Mouse (Mus musculus) C2C12 (cell line): ENCODE data around the gene 4930412O13Rik.

Experiments used
- CTCF ChIP-seq: IDR thresholded peaks from one replicate; pipeline ENCODE4 v1.5.1; 2011; ENCODE audit not compliant: control insufficient read depth, insufficient read depth, insufficient read length
- FOSL1 ChIP-seq: IDR thresholded peaks from one replicate; pipeline ENCODE4 v1.8.0; 2011; ENCODE audit warnings: mild to moderate bottlenecking, low read length; ENCODE audit not compliant: poor library complexity, insufficient read depth, severe bottlenecking
- MAX ChIP-seq: IDR thresholded peaks from one replicate; pipeline ENCODE4 v1.6.1; 2011; ENCODE audit warnings: mild to moderate bottlenecking, control low read depth
- MYOD1 ChIP-seq: IDR thresholded peaks from one replicate; pipeline ENCODE4 v1.6.1; 2011; ENCODE audit warnings: low read depth; ENCODE audit not compliant: control insufficient read depth, insufficient read length

DNA sequence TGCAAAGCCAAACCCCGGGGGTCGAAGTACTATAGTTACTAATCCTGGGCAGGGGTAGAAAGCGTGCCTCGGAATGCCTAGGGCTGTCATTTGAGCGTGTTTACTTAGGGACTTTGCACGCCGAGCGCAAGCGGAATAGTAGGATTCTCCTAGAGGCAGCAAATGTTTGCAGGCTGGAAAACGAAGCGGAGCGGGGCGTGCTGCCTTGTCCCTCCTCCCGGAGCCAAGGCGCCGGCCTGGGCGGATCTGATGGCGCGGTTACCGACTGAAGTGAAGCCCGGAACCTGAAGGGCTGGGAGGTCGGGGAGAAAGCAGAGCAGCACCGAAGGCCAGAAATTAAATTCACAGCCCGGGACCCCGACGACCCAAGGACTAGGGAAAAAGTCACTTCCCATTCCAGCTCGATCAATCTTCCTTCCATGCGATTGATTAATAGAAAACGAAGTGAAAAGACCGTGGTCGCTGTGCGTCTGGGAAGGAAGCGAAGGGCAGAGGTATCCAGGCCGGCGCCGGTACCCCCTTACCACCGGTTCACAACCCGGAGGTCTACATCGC is 1.4 kb downstream of the 4930412O13Rik start:
- TF ChIP-seq CTCF (no peak), FOSL1 (no peak), MAX (no peak), MYOD1 (no peak)
